Mouse (Mus musculus) monocyte, adult 5-6 weeks (primary cell): ENCODE results near the gene Serpine2. TPM values are rescaled to one million over a fixed set of nuclear protein-coding genes. Genes with fewer than 3 reads are reported as not detected.
A peak's percentile ranks its signal among the peaks of the same experiment; 100 is the strongest.

Source experiments
- ATAC-seq: fragments of 153-309, 156-312 bp; replicated peaks from 2 replicates; pipeline ENCODE4 v1.8.0; 2017; ENCODE audit warnings: mild to moderate bottlenecking; ENCODE audit not compliant: low TSS enrichment, insufficient number of reproducible peaks, severe bottlenecking, poor library complexity, low FRiP score
- total RNA-seq: library from RNA; stranded (forward); fragments of 200-1000, 200-491, 200-594 nt; gene quantifications from 3 replicates; pipeline ENCODE4 v1.2.3, GENCODE M21; 2017

Serpine2 gene
- total RNA-seq, 1 experiment from 2014 or later: not detected

GRCm38 (mm10) chr1:79761106-79761916 lies 99.7 kb downstream of the Serpine2 start:
- ATAC-seq: peak; percentile 87

- ATAC-seq: no peak
Measured at GRCm38 (mm10) chr1:79760656-79761055, 100.3 kb downstream of the Serpine2 start.

GRCm38 (mm10) chr1:79759436-79759972 lies 101.5 kb downstream of the Serpine2 start:
- no peak for ATAC-seq

GRCm38 (mm10) chr1:79759006-79759405 lies 102.0 kb downstream of the Serpine2 start:
- ATAC-seq: no peak

GRCm38 (mm10) chr1:79757597-79757996 lies 103.4 kb downstream of the Serpine2 start:
- ATAC-seq: no peak

GRCm38 (mm10) chr1:79757161-79757560 lies 103.8 kb downstream of the Serpine2 start:
- ATAC-seq: no peak

- ATAC-seq: no peak
Measured at GRCm38 (mm10) chr1:79756417-79756816, 104.6 kb downstream of the Serpine2 start.

GRCm38 (mm10) chr1:79755376-79755775 lies 105.6 kb downstream of the Serpine2 start:
- no peak for ATAC-seq

- ATAC-seq: no peak
Measured at GRCm38 (mm10) chr1:79754936-79755335, 106.0 kb downstream of the Serpine2 start.

GRCm38 (mm10) chr1:79753456-79753855 lies 107.5 kb downstream of the Serpine2 start:
- ATAC-seq: no peak

GRCm38 (mm10) chr1:79752714-79753340 lies 108.2 kb downstream of the Serpine2 start:
- ATAC-seq: no peak

- ATAC-seq: peak; percentile 65
Measured at GRCm38 (mm10) chr1:79752015-79752695, 108.8 kb downstream of the Serpine2 start.

GRCm38 (mm10) chr1:79751186-79751585 lies 109.8 kb downstream of the Serpine2 start:
- 0 out of 2 replicates have a peak, but pooled peaks have one; percentile 6 for ATAC-seq

- no peak for ATAC-seq
Measured at GRCm38 (mm10) chr1:79746056-79746455, 114.9 kb downstream of the Serpine2 start.

Other genes starting within 250 kb of the Serpine2 start
- gene Ap1s3, start 189.2 kb downstream of the Serpine2 start, total RNA-seq: 2.7 to 6.4 TPM (median 3.0 TPM) in 3 replicates
- gene Mrpl44, start 85.2 kb downstream of the Serpine2 start, total RNA-seq: 14.1 to 18.0 TPM (median 15.9 TPM) in 3 replicates
- 24.7 to 50.1 TPM (median 27.2 TPM) in 3 replicates for gene Wdfy1, start 85.0 kb downstream of the Serpine2 start, total RNA-seq